Mouse (Mus musculus) embryonic facial prominence, embryonic 12.5 days (tissue): ENCODE measurements around the gene Asic2. TPM values are rescaled to one million over a fixed set of nuclear protein-coding genes. Genes with fewer than 3 reads are reported as not detected.

ENCODE experiments used
- ATAC-seq: fragments of 200-750 bp; cut with Nextera tagmentation; 2 replicates; pipeline ENCODE4 v1.8.0; 2017; ENCODE audit not compliant: insufficient number of reproducible peaks, insufficient read depth, low FRiP score, low TSS enrichment
- H3K27ac ChIP-seq: fragments of 300-500 bp; sonication (generic); 2 replicates; pipeline ENCODE4 v1.5.1; 2016; ENCODE audit warnings: mild to moderate bottlenecking
- H3K27me3 ChIP-seq: fragments of 300-500 bp; sonication (generic); 2 replicates; pipeline ENCODE4 v1.6.1; 2016; ENCODE audit warnings: mild to moderate bottlenecking, moderate library complexity
- H3K36me3 ChIP-seq: fragments of 300-500 bp; sonication (generic); 2 replicates; pipeline ENCODE4 v1.6.1; 2016; ENCODE audit warnings: mild to moderate bottlenecking
- H3K4me1 ChIP-seq: fragments of 300-500 bp; sonication (generic); 2 replicates; pipeline ENCODE4 v1.6.1; 2016
- H3K4me2 ChIP-seq: fragments of 300-500 bp; sonication (generic); replicated peaks from 2 replicates; pipeline ENCODE4 v1.6.1; 2016; ENCODE audit warnings: mild to moderate bottlenecking, moderate library complexity
- H3K4me3 ChIP-seq: fragments of 300-500 bp; sonication (generic); 2 replicates; pipeline ENCODE4 v1.5.1; 2016; ENCODE audit warnings: mild to moderate bottlenecking
- H3K9ac ChIP-seq: fragments of 300-500 bp; sonication (generic); 2 replicates; pipeline ENCODE4 v1.6.1; 2016; ENCODE audit warnings: mild to moderate bottlenecking, moderate library complexity
- H3K9me3 ChIP-seq: fragments of 300-500 bp; sonication (generic); 2 replicates; pipeline ENCODE4 v1.6.1; 2016; ENCODE audit warnings: mild to moderate bottlenecking, moderate library complexity
- WGBS: fragments of 180-500 bp; shearing (Covaris S2); methylation state at CpG from one replicate; pipeline ENCODE4 v1.1.7; 2016; 5-methylcytosine and 5-hydroxymethylcytosine counted together
- polyA plus RNA-seq: library from polyadenylated mRNA; unstranded; fragments of >200 nt; fragmentation: Nextera tagmentation; extraction: Ambion mirVana; gene quantifications from 2 replicates; pipeline ENCODE4 v1.2.1, GENCODE M21; 2016

Gene Asic2
- polyA plus RNA-seq, 1 experiment from 2014 or later: 1.3 TPM

- ATAC-seq: no peak
Measured at GRCm38 (mm10) chr11:81592776-81593175, 375.5 kb downstream of the Asic2 start.

GRCm38 (mm10) chr11:81590911-81591310 lies 377.3 kb downstream of the Asic2 start:
- Histone ChIP-seq H3K4me1 (0 out of 2 replicates have a peak, but pooled peaks cover 2% of the 10 kb centered on the region), H3K9ac (no peak overlapping the region), H3K4me3 (no peak overlapping the region), H3K27ac (no peak overlapping the region), H3K9me3 (no peaks in the 10 kb centered on the region), H3K27me3 (no peaks in the 10 kb centered on the region; the same call in 1 of the 2 replicates), H3K36me3 (no peaks in the 10 kb centered on the region), H3K4me2 (no peak overlapping the region)
- WGBS: 76% methylated on average over 4 of the region's 4 CpGs
- no peak for ATAC-seq

More at GRCm38 (mm10) chr11:81592776-81593175, 375.5 kb downstream of the Asic2 start:
- H3K4me3 ChIP-seq: no peak overlapping the region
- H3K9me3 ChIP-seq: no peaks in the 10 kb centered on the region
- H3K9ac ChIP-seq: no peak overlapping the region
- H3K4me1 ChIP-seq: 0 out of 2 replicates have a peak, but pooled peaks cover 2% of the 10 kb centered on the region
- no peaks in the 10 kb centered on the region; the same call in 1 of the 2 replicates for H3K27me3 ChIP-seq
- no peaks in the 10 kb centered on the region for H3K36me3 ChIP-seq
- 68% methylated on average over 5 of the region's 5 CpGs for WGBS
- no peak overlapping the region for H3K4me2 ChIP-seq
- no peak overlapping the region for H3K27ac ChIP-seq

GRCm38 (mm10) chr11:81588630-81589029 lies 379.6 kb downstream of the Asic2 start:
- Histone ChIP-seq H3K4me2 (no peak overlapping the region), H3K4me1 (0 out of 2 replicates have a peak, but pooled peaks cover 2% of the 10 kb centered on the region), H3K36me3 (no peaks in the 10 kb centered on the region), H3K27ac (no peak overlapping the region), H3K27me3 (no peaks in the 10 kb centered on the region; the same call in 1 of the 2 replicates), H3K9ac (no peak overlapping the region), H3K9me3 (no peaks in the 10 kb centered on the region), H3K4me3 (no peak overlapping the region)
- no peak for ATAC-seq
- 11% methylated on average over 10 of the region's 10 CpGs for WGBS

- no peak overlapping the region for H3K27ac ChIP-seq
- H3K9me3 ChIP-seq: no peaks in the 10 kb centered on the region
- 0 out of 2 replicates have a peak, but pooled peaks cover 2% of the 10 kb centered on the region for H3K4me1 ChIP-seq
- H3K4me3 ChIP-seq: no peak overlapping the region
- no peaks in the 10 kb centered on the region; the same call in 1 of the 2 replicates for H3K27me3 ChIP-seq
- H3K4me2 ChIP-seq: no peak overlapping the region
- H3K9ac ChIP-seq: no peak overlapping the region
- no peak for ATAC-seq
- WGBS: 77% methylated on average over 17 of the region's 17 CpGs
- no peaks in the 10 kb centered on the region for H3K36me3 ChIP-seq
Measured at GRCm38 (mm10) chr11:81587942-81588341, 380.3 kb downstream of the Asic2 start.

- no peak overlapping the region for H3K27ac ChIP-seq
- 77% methylated on average over 9 of the region's 9 CpGs for WGBS
- no peaks in the 10 kb centered on the region for H3K9me3 ChIP-seq
- no peaks in the 10 kb centered on the region; the same call in 1 of the 2 replicates for H3K27me3 ChIP-seq
- no peaks in the 10 kb centered on the region for H3K4me1 ChIP-seq
- no peak overlapping the region for H3K9ac ChIP-seq
- H3K4me2 ChIP-seq: no peak overlapping the region
- ATAC-seq: no peak
- no peak overlapping the region for H3K4me3 ChIP-seq
- no peaks in the 10 kb centered on the region for H3K36me3 ChIP-seq
Measured at GRCm38 (mm10) chr11:81587114-81587513, 381.1 kb downstream of the Asic2 start.

- no peak overlapping the region for H3K27ac ChIP-seq
- H3K4me2 ChIP-seq: no peak overlapping the region
- no peak overlapping the region for H3K9ac ChIP-seq
- H3K4me1 ChIP-seq: no peaks in the 10 kb centered on the region
- H3K27me3 ChIP-seq: no peaks in the 10 kb centered on the region
- H3K9me3 ChIP-seq: no peaks in the 10 kb centered on the region
- ATAC-seq: no peak
- 94% methylated on average over 9 of the region's 9 CpGs for WGBS
- no peak overlapping the region for H3K4me3 ChIP-seq
- no peaks in the 10 kb centered on the region for H3K36me3 ChIP-seq
Measured at GRCm38 (mm10) chr11:81584506-81584905, 383.8 kb downstream of the Asic2 start.

GRCm38 (mm10) chr11:81583195-81583594 lies 385.1 kb downstream of the Asic2 start:
- 65% methylated on average over 7 of the region's 7 CpGs for WGBS
- H3K9ac ChIP-seq: no peak overlapping the region
- H3K27me3 ChIP-seq: no peaks in the 10 kb centered on the region
- no peak overlapping the region for H3K4me3 ChIP-seq
- no peak overlapping the region for H3K27ac ChIP-seq
- no peaks in the 10 kb centered on the region for H3K4me1 ChIP-seq
- no peak overlapping the region for H3K4me2 ChIP-seq
- no peaks in the 10 kb centered on the region for H3K9me3 ChIP-seq
- H3K36me3 ChIP-seq: no peaks in the 10 kb centered on the region
- no peak for ATAC-seq

- no peak for ATAC-seq
- 61% methylated on average over 5 of the region's 5 CpGs for WGBS
- H3K4me2 ChIP-seq: no peak overlapping the region
Measured at GRCm38 (mm10) chr11:81582161-81582560, 386.1 kb downstream of the Asic2 start.

GRCm38 (mm10) chr11:81579753-81580152 lies 388.5 kb downstream of the Asic2 start:
- H3K27ac ChIP-seq: no peak overlapping the region
- H3K36me3 ChIP-seq: no peaks in the 10 kb centered on the region
- H3K9me3 ChIP-seq: no peaks in the 10 kb centered on the region
- H3K4me1 ChIP-seq: no peaks in the 10 kb centered on the region
- H3K4me3 ChIP-seq: no peak overlapping the region
- no peaks in the 10 kb centered on the region for H3K27me3 ChIP-seq
- no peak overlapping the region for H3K9ac ChIP-seq
- WGBS: 51% methylated on average over 6 of the region's 6 CpGs
- H3K4me2 ChIP-seq: no peak overlapping the region
- ATAC-seq: no peak

More at GRCm38 (mm10) chr11:81582161-81582560, 386.1 kb downstream of the Asic2 start:
- no peaks in the 10 kb centered on the region for H3K9me3 ChIP-seq
- H3K9ac ChIP-seq: no peak overlapping the region
- H3K27me3 ChIP-seq: no peaks in the 10 kb centered on the region
- no peak overlapping the region for H3K27ac ChIP-seq
- H3K4me3 ChIP-seq: no peak overlapping the region
- no peaks in the 10 kb centered on the region for H3K36me3 ChIP-seq
- H3K4me1 ChIP-seq: no peaks in the 10 kb centered on the region

- H3K4me1 ChIP-seq: no peaks in the 10 kb centered on the region
- no peak overlapping the region for H3K4me2 ChIP-seq
- H3K27ac ChIP-seq: no peak overlapping the region
- H3K4me3 ChIP-seq: no peak overlapping the region
- 70% methylated on average over 3 of the region's 3 CpGs for WGBS
- no peaks in the 10 kb centered on the region for H3K9me3 ChIP-seq
- no peaks in the 10 kb centered on the region for H3K27me3 ChIP-seq
- no peaks in the 10 kb centered on the region for H3K36me3 ChIP-seq
- no peak overlapping the region for H3K9ac ChIP-seq
- no peak for ATAC-seq
Measured at GRCm38 (mm10) chr11:81570406-81570805, 397.9 kb downstream of the Asic2 start.

- Histone ChIP-seq H3K4me1 (no peaks in the 10 kb centered on the region), H3K27me3 (no peaks in the 10 kb centered on the region), H3K4me3 (no peak overlapping the region), H3K36me3 (no peaks in the 10 kb centered on the region), H3K4me2 (no peak overlapping the region), H3K9ac (no peak overlapping the region), H3K27ac (no peak overlapping the region), H3K9me3 (no peaks in the 10 kb centered on the region)
- no peak for ATAC-seq
- 75% methylated on average over 3 of the region's 3 CpGs for WGBS
Measured at GRCm38 (mm10) chr11:81564857-81565256, 403.4 kb downstream of the Asic2 start.

GRCm38 (mm10) chr11:81560374-81560773 lies 407.9 kb downstream of the Asic2 start:
- 79% methylated on average over 1 of the region's 1 CpGs for WGBS
- ATAC-seq: no peak
- no peaks in the 10 kb centered on the region for H3K36me3 ChIP-seq

More at GRCm38 (mm10) chr11:81560374-81560773, 407.9 kb downstream of the Asic2 start:
- no peak overlapping the region for H3K9ac ChIP-seq
- no peaks in the 10 kb centered on the region for H3K9me3 ChIP-seq
- H3K4me2 ChIP-seq: no peak overlapping the region
- no peaks in the 10 kb centered on the region for H3K27me3 ChIP-seq
- H3K4me3 ChIP-seq: no peak overlapping the region
- no peak overlapping the region for H3K27ac ChIP-seq
- no peaks in the 10 kb centered on the region for H3K4me1 ChIP-seq
